In the genomic region with DNA sequence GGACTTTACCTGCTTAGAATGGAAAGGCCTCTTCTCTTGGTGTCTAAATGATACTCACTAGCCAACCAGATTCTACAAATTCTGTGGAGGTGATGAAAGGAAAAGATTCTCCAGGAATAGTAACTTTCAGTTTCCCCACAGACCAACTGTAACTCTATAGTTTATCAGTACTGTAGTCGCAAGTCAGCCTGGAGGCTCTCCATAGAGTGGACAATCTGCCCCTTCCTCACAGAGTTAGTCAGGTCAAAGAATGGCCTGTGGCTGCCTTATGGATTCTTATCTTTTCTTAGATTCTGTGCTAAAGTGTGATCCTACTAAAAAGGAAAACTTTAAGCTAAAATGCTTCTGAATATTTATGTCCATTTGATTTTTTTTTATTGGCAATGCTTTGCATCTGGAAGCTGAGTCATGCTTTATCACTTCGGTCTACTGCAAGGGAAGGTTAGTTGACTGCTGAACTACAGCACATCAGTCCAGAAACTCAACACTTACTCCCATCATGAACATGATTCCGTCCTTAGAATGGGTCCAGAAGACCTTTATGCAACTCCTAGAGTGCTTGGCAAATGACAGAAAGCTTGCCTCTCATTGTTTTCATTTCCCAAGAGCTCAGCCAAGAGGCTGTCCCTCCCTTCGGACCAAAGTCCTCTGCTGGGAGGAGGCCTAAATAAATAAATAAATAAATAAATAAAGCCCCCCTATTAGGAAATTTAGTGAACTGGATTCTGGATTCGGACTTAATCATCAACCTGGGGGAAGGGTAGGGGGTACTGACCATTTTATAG, we compare ENCODE assay signal across 16 mouse cellular contexts.
DNase-seq lines count a peak whose midpoint lies in the region; ATAC-seq and TF ChIP-seq lines count a peak whose summit lies in the region.
"Had no signal": no experiment of that assay in that cellular context is flagged by ENCODE, and none has a peak within 500 bp of the region (broad histone marks: within the 10 kb centered on the region; RNA-seq: fewer than 3 reads in every experiment).

No protein-coding gene starts in this region.

- no peak overlapping the region for H3K4me2 ChIP-seq in intestine, embryonic 14.5 days (ENCODE audit: low read length)
- H3K4me2 ChIP-seq in intestine, embryonic 16.5 days (ENCODE audit: low read depth, low read length), result no peak overlapping the region
- H3K4me2 ChIP-seq in liver, postnatal 0 days (ENCODE audit: low read depth, low read length), result no peak overlapping the region
- no peak overlapping the region for H3K4me2 ChIP-seq in liver, embryonic 12.5 days
- peak overlapping the region; percentile 55 for H3K4me2 ChIP-seq in myocyte (ENCODE audit: low read depth)
- H3K4me2 ChIP-seq: liver, embryonic 11.5 days; midbrain, embryonic 13.5 days had no signal

- peaks cover 28% of the 10 kb centered on the region for H3K36me3 ChIP-seq in intestine, embryonic 14.5 days (ENCODE audit: control insufficient read depth, insufficient read depth, low read length)
- peaks cover 4% of the 10 kb centered on the region; the same call in 1 of the 2 replicates for H3K36me3 ChIP-seq in intestine, embryonic 16.5 days (ENCODE audit: control insufficient read depth, insufficient read depth, low read length)
- H3K36me3 ChIP-seq in liver, postnatal 0 days (replicated peaks; ENCODE audit: insufficient read depth, low read length), result peaks cover 31% of the 10 kb centered on the region
- H3K36me3 ChIP-seq in liver, embryonic 12.5 days, result peaks cover 41% of the 10 kb centered on the region
- H3K36me3 ChIP-seq in myocyte (ENCODE audit: control insufficient read depth, insufficient read depth), result peaks cover 33% of the 10 kb centered on the region

- peaks cover 60% of the 10 kb centered on the region for H3K79me2 ChIP-seq in myocyte (ENCODE audit: control insufficient read depth, insufficient read depth)

- H3K9me3 ChIP-seq in intestine, embryonic 14.5 days (ENCODE audit: control insufficient read depth, low read length), result no peaks in the 10 kb centered on the region
- H3K9me3 ChIP-seq in intestine, embryonic 16.5 days (ENCODE audit: control insufficient read depth, low read length), result no peaks in the 10 kb centered on the region
- no peaks in the 10 kb centered on the region for H3K9me3 ChIP-seq in liver, postnatal 0 days (ENCODE audit: low read length)
- no peaks in the 10 kb centered on the region for H3K9me3 ChIP-seq in liver, embryonic 12.5 days (replicated peaks)
- H3K9me3 ChIP-seq: forebrain, embryonic 10.5 days; midbrain, embryonic 13.5 days had no signal

- WGBS in intestine, embryonic 14.5 days, result 87% methylated on average over 5 of the region's 5 CpGs
- WGBS in intestine, embryonic 16.5 days, result 77% methylated on average over 5 of the region's 5 CpGs
- 60% methylated on average over 5 of the region's 5 CpGs for WGBS in liver, postnatal 0 days (ENCODE audit: insufficient replicate concordance)
- WGBS in liver, embryonic 12.5 days (ENCODE audit: insufficient replicate concordance), result 58% methylated on average over 5 of the region's 5 CpGs

- no peak for TF ChIP-seq POLR2A in myocyte (IDR thresholded peaks at IDR 0.05; ENCODE audit: insufficient read length, low read depth)

- no peak for TF ChIP-seq CTCF in gastrocnemius, adult 2 months (IDR thresholded peaks at IDR 0.05)
- no peak for TF ChIP-seq CTCF in liver, postnatal 0 days (IDR thresholded peaks at IDR 0.05; ENCODE audit: low read depth)

- no peak overlapping the region for H3K9ac ChIP-seq in intestine, embryonic 14.5 days (ENCODE audit: low read length)
- H3K9ac ChIP-seq in intestine, embryonic 16.5 days (ENCODE audit: low read depth, low read length), result no peak overlapping the region
- no peak overlapping the region for H3K9ac ChIP-seq in liver, postnatal 0 days (replicated peaks)
- no peak overlapping the region for H3K9ac ChIP-seq in liver, embryonic 12.5 days
- H3K9ac ChIP-seq: midbrain, embryonic 13.5 days had no signal

- H3K4me3 ChIP-seq in gastrocnemius, adult 2 months, result no peak overlapping the region; the same call in 1 of the 2 replicates
- no peak overlapping the region for H3K4me3 ChIP-seq in intestine, embryonic 14.5 days (ENCODE audit: low read depth, low read length)
- no peak overlapping the region for H3K4me3 ChIP-seq in intestine, embryonic 16.5 days (ENCODE audit: low read length)
- H3K4me3 ChIP-seq in liver, postnatal 0 days (ENCODE audit: low read depth, low read length), result no peak overlapping the region
- H3K4me3 ChIP-seq in liver, embryonic 12.5 days, result no peak overlapping the region
- H3K4me3 ChIP-seq in myocyte, result no peak overlapping the region
- H3K4me3 ChIP-seq: forebrain, embryonic 10.5 days; midbrain, embryonic 13.5 days had no signal

- H3K27ac ChIP-seq in gastrocnemius, adult 2 months, result peak overlapping the region; percentile 84
- H3K27ac ChIP-seq in intestine, embryonic 14.5 days (ENCODE audit: low read depth), result no peak overlapping the region
- no peak overlapping the region for H3K27ac ChIP-seq in intestine, embryonic 16.5 days (ENCODE audit: low read length)
- H3K27ac ChIP-seq in liver, postnatal 0 days (ENCODE audit: low read depth), result peak overlapping the region; percentile 19; the same call in 1 of the 2 replicates
- no peak overlapping the region for H3K27ac ChIP-seq in liver, embryonic 12.5 days
- H3K27ac ChIP-seq: forebrain, embryonic 10.5 days; midbrain, embryonic 13.5 days had no signal

- intact Hi-C loops in gastrocnemius, adult 2 months (cut with DNase I), result no loop called here
- intact Hi-C loops in gastrocnemius, postnatal 36 days (cut with DNase I), result no loop called here
- intact Hi-C loops in left cerebral cortex, postnatal 14 days (cut with DNase I), result no loop called here

- H3K4me1 ChIP-seq in intestine, embryonic 14.5 days (replicated peaks; ENCODE audit: control insufficient read depth, insufficient read depth, low read length), result no peaks in the 10 kb centered on the region; the same call in 1 of the 2 replicates
- H3K4me1 ChIP-seq in intestine, embryonic 16.5 days (ENCODE audit: control insufficient read depth, insufficient read depth, low read length), result peaks cover 13% of the 10 kb centered on the region
- H3K4me1 ChIP-seq in liver, postnatal 0 days (ENCODE audit: insufficient read depth), result peaks cover 17% of the 10 kb centered on the region
- H3K4me1 ChIP-seq in liver, embryonic 12.5 days, result peaks cover 44% of the 10 kb centered on the region
- H3K4me1 ChIP-seq: forebrain, embryonic 10.5 days; midbrain, embryonic 13.5 days had no signal

- no peak for TF ChIP-seq EP300 in liver, postnatal 0 days (IDR thresholded peaks at IDR 0.05; ENCODE audit: low read depth)

- no peaks in the 10 kb centered on the region for H3K27me3 ChIP-seq in intestine, embryonic 14.5 days (replicated peaks; ENCODE audit: control insufficient read depth, insufficient read depth, low read length)
- no peaks in the 10 kb centered on the region for H3K27me3 ChIP-seq in intestine, embryonic 16.5 days (replicated peaks; ENCODE audit: control insufficient read depth, insufficient read depth, low read length)
- H3K27me3 ChIP-seq in liver, postnatal 0 days (ENCODE audit: insufficient read depth, low read length), result no peaks in the 10 kb centered on the region
- no peaks in the 10 kb centered on the region for H3K27me3 ChIP-seq in liver, embryonic 12.5 days (replicated peaks)
- no peaks in the 10 kb centered on the region for H3K27me3 ChIP-seq in myocyte (ENCODE audit: control insufficient read depth, insufficient read depth, insufficient read length)
- H3K27me3 ChIP-seq: midbrain, embryonic 13.5 days had no signal

- no peak for ATAC-seq in intestine, embryonic 14.5 days (replicated peaks; ENCODE audit: low FRiP score, low TSS enrichment, low read depth)
- ATAC-seq in intestine, embryonic 16.5 days, result no peak
- no peak for ATAC-seq in liver, postnatal 0 days
- ATAC-seq in liver, embryonic 12.5 days, result no peak
- ATAC-seq: hindbrain, postnatal 0 days; midbrain, embryonic 13.5 days had no signal

- no peak overlapping the region for H3ac ChIP-seq in myocyte (ENCODE audit: control insufficient read depth, insufficient read length)

- no peak for DNase-seq in gastrocnemius, adult 2 months
- no peak for DNase-seq in gastrocnemius, postnatal 36 days
- peak; percentile 29 for DNase-seq in intestine, embryonic 14.5 days (ENCODE audit: low spot score)
- DNase-seq in liver, postnatal 0 days, result no peak
- no peak for DNase-seq in left cerebral cortex, postnatal 14 days (ENCODE audit: low spot score in 2 of 2)
- DNase-seq: adrenal gland, postnatal 14 days; cerebellum, adult 9-11 months; right cerebral cortex, postnatal 25 days; thymus, postnatal 4 days had no signal

TF ChIP-seq in myocyte, 11 proteins besides CTCF, POLR2A, EP300 and RAD21:
- TF ChIP-seq E2F4 (IDR thresholded peaks at IDR 0.05; ENCODE audit: insufficient read depth) (no peak), USF1 (IDR thresholded peaks at IDR 0.05; ENCODE audit: low read depth) (no peak), SRF (IDR thresholded peaks at IDR 0.05; ENCODE audit: control insufficient read depth, insufficient read length, low read depth) (no peak), MYOD1 (IDR thresholded peaks at IDR 0.05; ENCODE audit: control insufficient read depth in 1 of 3, insufficient read length in 2 of 3, low read depth in 2 of 3) (no peak), CEBPB (IDR thresholded peaks at IDR 0.05; ENCODE audit: insufficient read depth, poor library complexity, severe bottlenecking) (no peak), POLR2AphosphoS2 (IDR thresholded peaks at IDR 0.05; ENCODE audit: insufficient read length, low read depth) (no peak), MYOG (IDR thresholded peaks at IDR 0.05; ENCODE audit: control insufficient read depth in 1 of 3, insufficient read depth in 1 of 3, insufficient read length in 2 of 3, low read depth in 2 of 3) (no peak), MAX (IDR thresholded peaks at IDR 0.05; ENCODE audit: low read depth) (no peak), TCF12 (IDR thresholded peaks at IDR 0.05; ENCODE audit: insufficient read depth, poor library complexity, severe bottlenecking) (no peak), REST (IDR thresholded peaks at IDR 0.05; ENCODE audit: insufficient read depth, insufficient read length) (no peak), TCF3 (IDR thresholded peaks at IDR 0.05; ENCODE audit: insufficient read length, low read depth) (no peak)

Comparison
In these comparisons a context has a peak if more than half of its experiments do, and no peak if none do; other contexts are left out.
1. H3K27ac ChIP-seq: peak in gastrocnemius, adult 2 months (single experiment) and liver, postnatal 0 days (single experiment); none in intestine, embryonic 14.5 days (single experiment), intestine, embryonic 16.5 days (single experiment) and liver, embryonic 12.5 days (single experiment).